Mouse (Mus musculus) olfactory bulb, adult 2 months (tissue): Measurements from ENCODE around the gene A630010A05Rik.

Source experiments
- CTCF ChIP-seq: fragments of 200-500 bp; IDR thresholded peaks from 2 replicates; pipeline ENCODE4 v1.5.1; 2012; ENCODE audit warnings: low read depth, mild to moderate bottlenecking, low read length, moderate library complexity; ENCODE audit not compliant: insufficient read depth
- POLR2A ChIP-seq: fragments of 200-500 bp; IDR thresholded peaks from 2 replicates; pipeline ENCODE4 v1.6.1; 2012; ENCODE audit warnings: mild to moderate bottlenecking, low read depth, low read length, moderate library complexity; ENCODE audit not compliant: insufficient read depth

DNA sequence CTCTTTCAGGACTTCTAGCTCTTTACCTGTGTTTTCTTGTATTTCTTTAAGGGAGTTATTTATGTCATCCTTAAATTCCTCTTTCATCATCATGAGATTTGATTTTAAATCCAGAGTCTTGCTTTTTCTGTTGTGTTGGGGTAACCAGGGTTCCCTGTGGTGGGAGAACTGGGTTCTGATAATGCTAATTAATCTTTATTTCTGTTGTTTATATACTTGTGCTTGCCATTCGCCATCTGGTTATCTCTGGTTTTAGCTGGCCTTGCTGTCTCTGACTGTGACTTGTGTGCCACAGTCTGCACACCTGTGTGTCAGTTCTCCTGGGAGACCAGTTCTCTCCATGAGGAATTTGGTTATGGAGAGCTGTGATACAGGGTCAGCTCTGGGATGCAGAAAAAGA is at the start of gene A630010A05Rik:
- TF ChIP-seq CTCF (no peak), POLR2A (no peak)
